Mouse (Mus musculus) ES-Bruce4 (cell line): ENCODE measurements around the gene Ddias. TPM values are rescaled to one million over a fixed set of nuclear protein-coding genes. Genes with fewer than 3 reads are reported as not detected.

Experiments used
- H3K27ac ChIP-seq: 2 replicates; pipeline ENCODE4 v1.5.1; 2012; ENCODE audit warnings: low read length, inconsistent platforms; ENCODE audit not compliant: insufficient read depth
- H3K27me3 ChIP-seq: 2 replicates; pipeline ENCODE4 v1.6.1; 2012; ENCODE audit warnings: mild to moderate bottlenecking, low read length, inconsistent platforms; ENCODE audit not compliant: control insufficient read depth, poor library complexity, insufficient read depth, severe bottlenecking
- H3K36me3 ChIP-seq: 2 replicates; pipeline ENCODE4 v1.6.1; 2012; ENCODE audit warnings: inconsistent platforms, mild to moderate bottlenecking, low read length, moderate library complexity; ENCODE audit not compliant: control insufficient read depth, poor library complexity, insufficient read depth, severe bottlenecking
- H3K4me1 ChIP-seq: one replicate; pipeline ENCODE4 v1.8.1; 2011; ENCODE audit warnings: low read length; ENCODE audit not compliant: control insufficient read depth, insufficient read depth
- H3K4me3 ChIP-seq: 2 replicates; pipeline ENCODE4 v1.5.1; 2011; ENCODE audit warnings: low read depth, mild to moderate bottlenecking, low read length
- H3K9ac ChIP-seq: 2 replicates; pipeline ENCODE4 v1.6.1; 2012; ENCODE audit warnings: low read depth, mild to moderate bottlenecking, inconsistent platforms; ENCODE audit not compliant: poor library complexity, severe bottlenecking
- H3K9me3 ChIP-seq: replicated peaks from 2 replicates; pipeline ENCODE4 v1.6.1; 2012; ENCODE audit warnings: mild to moderate bottlenecking, low read length, inconsistent platforms; ENCODE audit not compliant: control insufficient read depth, poor library complexity, insufficient read depth, severe bottlenecking
- CTCF ChIP-seq: IDR thresholded peaks from one replicate; pipeline ENCODE4 v1.8.1; 2011; ENCODE audit warnings: low read depth, low read length
- EP300 ChIP-seq: IDR thresholded peaks from 2 replicates; pipeline ENCODE4 v1.6.1; 2011; ENCODE audit warnings: low read depth, low read length; ENCODE audit not compliant: insufficient read depth
- POLR2A ChIP-seq: IDR thresholded peaks from one replicate; pipeline ENCODE4 v1.8.1; 2011; ENCODE audit warnings: low read length; ENCODE audit not compliant: insufficient read depth
- polyA plus RNA-seq: library from polyadenylated mRNA; stranded (reverse); fragments of >200 nt; gene quantifications from 2 replicates; pipeline ENCODE4 v1.2.4, GENCODE M21; 2011; ENCODE audit warnings: low read depth; ENCODE audit not compliant: missing spikeins, insufficient read depth, insufficient read length

The Ddias gene
- polyA plus RNA-seq, 1 experiment: 64.5 TPM

- no peaks in the 10 kb centered on the region for H3K27me3 ChIP-seq
- H3K4me1 ChIP-seq: no peaks in the 10 kb centered on the region
- H3K9ac ChIP-seq: no peak overlapping the region
- H3K9me3 ChIP-seq: 0 out of 2 replicates have a peak, but pooled peaks cover 5% of the 10 kb centered on the region
- H3K27ac ChIP-seq: no peak overlapping the region
- TF ChIP-seq CTCF: no peak
- no peak for TF ChIP-seq EP300
- no peak for TF ChIP-seq POLR2A
- no peak overlapping the region for H3K4me3 ChIP-seq
- H3K36me3 ChIP-seq: no peaks in the 10 kb centered on the region
Measured at GRCm38 (mm10) chr7:92896036-92896435, 22.0 kb upstream of the Ddias start.

DNA sequence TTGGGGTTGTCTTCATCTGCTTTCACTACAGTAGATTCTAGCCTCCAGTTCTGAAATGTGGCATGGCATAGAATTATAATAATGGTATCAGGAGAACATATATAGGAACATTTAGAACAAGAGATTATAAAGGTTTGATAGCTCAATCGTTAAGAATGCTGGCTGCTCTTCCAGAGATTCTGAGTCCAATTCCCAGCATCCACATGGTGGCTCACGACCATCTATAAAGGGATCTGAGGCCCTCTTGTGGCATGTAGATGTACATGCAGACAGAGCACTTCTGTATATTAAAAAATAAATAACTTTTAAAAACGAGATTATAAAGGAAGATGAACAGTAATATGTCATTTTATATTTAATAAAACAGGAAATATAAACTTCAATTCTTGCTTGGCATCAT is 19.4 kb upstream of the Ddias start:
- Histone ChIP-seq H3K4me1 (no peaks in the 10 kb centered on the region), H3K27me3 (no peaks in the 10 kb centered on the region), H3K27ac (no peak overlapping the region), H3K9me3 (0 out of 2 replicates have a peak, but pooled peaks cover 5% of the 10 kb centered on the region), H3K9ac (no peak overlapping the region), H3K36me3 (no peaks in the 10 kb centered on the region; the same call in 1 of the 2 replicates), H3K4me3 (no peak overlapping the region)
- TF ChIP-seq EP300 (no peak), POLR2A (no peak), CTCF (no peak)

GRCm38 (mm10) chr7:92890618-92891230 is 16.7 kb upstream of the Ddias start:
- no peak overlapping the region for H3K27ac ChIP-seq
- TF ChIP-seq EP300: no peak
- H3K9me3 ChIP-seq: 0 out of 2 replicates have a peak, but pooled peaks cover 5% of the 10 kb centered on the region
- H3K4me1 ChIP-seq: no peaks in the 10 kb centered on the region
- no peaks in the 10 kb centered on the region; the same call in 1 of the 2 replicates for H3K36me3 ChIP-seq
- H3K4me3 ChIP-seq: no peak overlapping the region
- H3K27me3 ChIP-seq: no peaks in the 10 kb centered on the region
- H3K9ac ChIP-seq: no peak overlapping the region

DNA sequence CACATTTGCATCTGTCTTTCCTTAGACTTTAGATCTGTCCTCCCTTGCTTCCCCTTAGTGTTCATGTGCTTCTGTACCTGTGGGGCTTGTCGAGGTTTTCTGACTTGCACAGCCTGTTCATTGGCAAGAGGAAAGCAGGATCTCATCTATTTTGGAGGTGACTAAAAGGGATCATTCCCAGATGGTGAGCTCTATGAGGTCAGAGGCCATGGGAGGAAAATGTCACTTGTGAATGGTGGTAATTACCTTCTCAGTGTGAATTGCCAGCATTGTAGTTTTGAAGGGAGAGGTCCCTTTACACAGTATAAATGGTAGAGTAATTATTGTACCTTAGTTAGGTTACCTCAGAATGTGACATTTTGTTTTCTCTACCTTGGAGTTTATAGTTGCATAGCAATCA is 16.2 kb upstream of the Ddias start:
- H3K4me3 ChIP-seq: no peak overlapping the region
- no peaks in the 10 kb centered on the region; the same call in 1 of the 2 replicates for H3K36me3 ChIP-seq
- H3K9ac ChIP-seq: no peak overlapping the region
- no peaks in the 10 kb centered on the region for H3K27me3 ChIP-seq
- H3K27ac ChIP-seq: no peak overlapping the region
- H3K9me3 ChIP-seq: 0 out of 2 replicates have a peak, but pooled peaks cover 5% of the 10 kb centered on the region
- H3K4me1 ChIP-seq: no peaks in the 10 kb centered on the region
- no peak for TF ChIP-seq POLR2A
- TF ChIP-seq EP300: no peak
- TF ChIP-seq CTCF: no peak

DNA sequence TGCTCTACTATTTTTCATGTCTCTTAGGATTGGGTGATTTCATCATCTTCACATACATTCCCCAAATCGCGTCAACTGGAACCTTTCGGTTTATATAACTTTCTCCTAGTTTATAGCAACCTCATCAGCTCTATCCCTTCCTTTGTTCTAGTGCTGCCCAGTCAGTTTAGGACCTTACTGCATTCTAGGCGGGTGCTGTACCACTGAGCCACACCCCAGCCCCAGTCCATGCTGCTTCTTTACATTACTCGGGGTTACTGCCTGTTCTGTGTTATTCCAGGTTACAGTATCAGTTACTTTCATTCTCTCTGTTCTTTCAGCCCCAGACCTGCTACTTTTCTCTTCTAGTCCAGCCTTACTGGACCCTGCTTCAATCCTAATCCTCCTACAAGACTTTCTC is 13.2 kb upstream of the Ddias start:
- no peak for TF ChIP-seq POLR2A
- no peak for TF ChIP-seq CTCF
- no peaks in the 10 kb centered on the region; the same call in 1 of the 2 replicates for H3K36me3 ChIP-seq
- H3K27me3 ChIP-seq: no peaks in the 10 kb centered on the region
- no peak overlapping the region for H3K4me3 ChIP-seq
- H3K9ac ChIP-seq: no peak overlapping the region
- no peak overlapping the region for H3K27ac ChIP-seq
- no peaks in the 10 kb centered on the region for H3K4me1 ChIP-seq
- 0 out of 2 replicates have a peak, but pooled peaks cover 5% of the 10 kb centered on the region for H3K9me3 ChIP-seq

DNA sequence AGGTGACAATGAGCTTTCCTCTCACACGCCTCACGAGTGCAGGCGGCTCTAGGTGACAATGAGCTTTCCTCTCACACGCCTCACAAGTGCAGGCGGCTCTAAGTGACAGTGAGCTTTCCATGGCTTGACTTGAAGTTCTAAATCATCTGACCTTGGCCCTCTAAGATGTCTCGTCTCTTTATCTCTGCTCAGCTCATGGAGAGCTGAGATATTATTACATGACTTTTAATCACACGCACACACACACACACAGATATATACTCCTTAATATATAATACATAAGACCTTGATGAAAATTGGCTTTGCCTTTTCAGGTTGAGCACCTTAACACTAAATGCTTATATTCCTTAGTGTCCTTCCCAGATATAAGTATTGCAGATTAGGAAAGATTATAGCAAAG is 12.8 kb upstream of the Ddias start:
- no peak for TF ChIP-seq POLR2A
- TF ChIP-seq CTCF: no peak
- TF ChIP-seq EP300: no peak
- Histone ChIP-seq H3K27ac (no peak overlapping the region), H3K4me1 (no peaks in the 10 kb centered on the region), H3K27me3 (no peaks in the 10 kb centered on the region), H3K36me3 (no peaks in the 10 kb centered on the region; the same call in 1 of the 2 replicates), H3K9ac (no peak overlapping the region), H3K4me3 (no peak overlapping the region), H3K9me3 (0 out of 2 replicates have a peak, but pooled peaks cover 2% of the 10 kb centered on the region)
